Mouse (Mus musculus) midbrain, embryonic 14.5 days (tissue): Measurements from ENCODE around the gene Ccer1. TPM values are rescaled to one million over a fixed set of nuclear protein-coding genes. Genes with fewer than 3 reads are reported as not detected.

Source experiments
- ATAC-seq: fragments of 200-750 bp; cut with Nextera tagmentation; 2 replicates; pipeline ENCODE4 v1.8.0; 2017; ENCODE audit warnings: moderate number of reproducible peaks, moderate library complexity; ENCODE audit not compliant: low FRiP score, low TSS enrichment
- DNase-seq: peaks from one replicate; pipeline ENCODE4 v3.0.0-alpha.2; 2015
- H3K27ac ChIP-seq: fragments of 300-500 bp; sonication (generic); replicated peaks from 2 replicates; pipeline ENCODE4 v1.5.1; 2014; ENCODE audit warnings: mild to moderate bottlenecking, low read depth, low read length, moderate library complexity
- H3K27me3 ChIP-seq: fragments of 300-500 bp; sonication (generic); 2 replicates; pipeline ENCODE4 v1.6.1; 2014; ENCODE audit warnings: low read length, control low read depth, mixed read lengths; ENCODE audit not compliant: control insufficient read depth, insufficient read depth
- H3K36me3 ChIP-seq: fragments of 300-500 bp; sonication (generic); 2 replicates; pipeline ENCODE4 v1.6.1; 2014; ENCODE audit warnings: low read length, control low read depth; ENCODE audit not compliant: control insufficient read depth, insufficient read depth
- H3K4me1 ChIP-seq: fragments of 300-500 bp; sonication (generic); 2 replicates; pipeline ENCODE4 v1.6.1; 2014; ENCODE audit warnings: mild to moderate bottlenecking, antibody characterized with exemption, low read length, control low read depth; ENCODE audit not compliant: control insufficient read depth, insufficient read depth
- H3K4me2 ChIP-seq: fragments of 300-500 bp; sonication (generic); 2 replicates; pipeline ENCODE4 v1.6.1; 2014; ENCODE audit warnings: mild to moderate bottlenecking, low read length, moderate library complexity
- H3K4me3 ChIP-seq: fragments of 300-500 bp; sonication (generic); replicated peaks from 2 replicates; pipeline ENCODE4 v1.5.1; 2014; ENCODE audit warnings: low read depth, low read length
- H3K9ac ChIP-seq: fragments of 300-500 bp; sonication (generic); replicated peaks from 2 replicates; pipeline ENCODE4 v1.6.1; 2014; ENCODE audit warnings: mild to moderate bottlenecking, low read length, moderate library complexity
- H3K9me3 ChIP-seq: fragments of 300-500 bp; sonication (generic); 2 replicates; pipeline ENCODE4 v1.6.1; 2016; ENCODE audit warnings: low read length, control low read depth, mixed read lengths; ENCODE audit not compliant: control insufficient read depth
- WGBS: fragments of 180-500 bp; shearing (Covaris S2); extraction: QIAGEN DNeasy Blood & Tissue Kit; methylation state at CpG from one replicate; pipeline ENCODE4 v1.1.7; 2014; 5-methylcytosine and 5-hydroxymethylcytosine counted together
- polyA plus RNA-seq: library from polyadenylated mRNA; unstranded; fragments of >200 nt; fragmentation: Nextera tagmentation; extraction: Ambion mirVana; gene quantifications from 2 replicates; pipeline ENCODE4 v1.2.1, GENCODE M21; 2014

Ccer1 gene
- polyA plus RNA-seq = not detected in 2 replicates

- DNase-seq (no peak), ATAC-seq (no peak)
- H3K36me3 ChIP-seq = no peaks in the 10 kb centered on the region
Measured at GRCm38 (mm10) chr10:97692913-97693312, at the start of gene Ccer1. Ccer1 (plus strand) TSS chr10:97693059.

GRCm38 (mm10) chr10:97643768-97644167 is 49.1 kb upstream of the Ccer1 start, which contains the start of gene Epyc:
Epyc (plus strand) TSS chr10:97644068.
- H3K4me2 ChIP-seq = no peak within 1 kb of the TSS
- H3K36me3 ChIP-seq = no peaks in the 10 kb centered on the region
- no peaks in the 10 kb centered on the region for H3K4me1 ChIP-seq
- H3K27ac ChIP-seq = no peak within 1 kb of the TSS
- H3K9ac ChIP-seq = no peak within 1 kb of the TSS
- no peak for DNase-seq
- no peaks in the 10 kb centered on the region for H3K27me3 ChIP-seq
- no peak within 1 kb of the TSS for H3K4me3 ChIP-seq
- no peak for ATAC-seq
- no peaks in the 10 kb centered on the region for H3K9me3 ChIP-seq
- 83% methylated on average over 2 of the region's 2 CpGs for WGBS

More at GRCm38 (mm10) chr10:97692913-97693312, at the start of gene Ccer1:
- no peak within 1 kb of the TSS for H3K4me2 ChIP-seq
- no peaks in the 10 kb centered on the region for H3K4me1 ChIP-seq
- no peak within 1 kb of the TSS for H3K4me3 ChIP-seq
- 80% methylated on average over 20 of the region's 20 CpGs for WGBS
- H3K27ac ChIP-seq = no peak within 1 kb of the TSS
- H3K27me3 ChIP-seq = no peaks in the 10 kb centered on the region
- H3K9ac ChIP-seq = no peak within 1 kb of the TSS
- H3K9me3 ChIP-seq = no peaks in the 10 kb centered on the region

GRCm38 (mm10) chr10:97650334-97650733 is 42.5 kb upstream of the Ccer1 start:
- Histone ChIP-seq H3K9me3 (no peaks in the 10 kb centered on the region), H3K4me1 (no peaks in the 10 kb centered on the region), H3K9ac (no peak overlapping the region), H3K4me2 (no peak overlapping the region), H3K27me3 (no peaks in the 10 kb centered on the region), H3K27ac (no peak overlapping the region), H3K4me3 (no peak overlapping the region), H3K36me3 (no peaks in the 10 kb centered on the region)
- ATAC-seq (no peak), DNase-seq (no peak)
- WGBS = 69% methylated on average over 2 of the region's 2 CpGs

- 97% methylated on average over 1 of the region's 1 CpGs for WGBS
- no peak overlapping the region for H3K27ac ChIP-seq
- no peak for ATAC-seq
- H3K4me1 ChIP-seq = no peaks in the 10 kb centered on the region
- H3K4me3 ChIP-seq = no peak overlapping the region
- DNase-seq = no peak
- no peaks in the 10 kb centered on the region for H3K27me3 ChIP-seq
- no peaks in the 10 kb centered on the region for H3K9me3 ChIP-seq
- no peaks in the 10 kb centered on the region for H3K36me3 ChIP-seq
- no peak overlapping the region for H3K9ac ChIP-seq
- H3K4me2 ChIP-seq = no peak overlapping the region
Measured at GRCm38 (mm10) chr10:97659489-97659888, 33.4 kb upstream of the Ccer1 start.

- no peak for DNase-seq
Measured at GRCm38 (mm10) chr10:97668656-97669055, 24.2 kb upstream of the Ccer1 start.

GRCm38 (mm10) chr10:97670202-97670601 is 22.7 kb upstream of the Ccer1 start:
- DNase-seq = peak; percentile 65

More at GRCm38 (mm10) chr10:97668656-97669055, 24.2 kb upstream of the Ccer1 start:
- no peak overlapping the region for H3K9ac ChIP-seq
- no peak overlapping the region for H3K27ac ChIP-seq
- 61% methylated on average over 4 of the region's 4 CpGs for WGBS
- no peaks in the 10 kb centered on the region for H3K27me3 ChIP-seq
- H3K4me3 ChIP-seq = no peak overlapping the region
- no peaks in the 10 kb centered on the region for H3K36me3 ChIP-seq
- ATAC-seq = no peak
- no peak overlapping the region for H3K4me2 ChIP-seq
- H3K4me1 ChIP-seq = no peaks in the 10 kb centered on the region
- H3K9me3 ChIP-seq = no peaks in the 10 kb centered on the region

GRCm38 (mm10) chr10:97673239-97673638 is 19.6 kb upstream of the Ccer1 start:
- Histone ChIP-seq H3K4me3 (no peak overlapping the region), H3K4me2 (no peak overlapping the region), H3K36me3 (no peaks in the 10 kb centered on the region), H3K27ac (no peak overlapping the region), H3K9ac (no peak overlapping the region), H3K27me3 (no peaks in the 10 kb centered on the region), H3K9me3 (no peaks in the 10 kb centered on the region), H3K4me1 (no peaks in the 10 kb centered on the region)
- DNase-seq (no peak), ATAC-seq (no peak)
- WGBS = 81% methylated on average over 2 of the region's 2 CpGs

More at GRCm38 (mm10) chr10:97670202-97670601, 22.7 kb upstream of the Ccer1 start:
- H3K4me1 ChIP-seq = no peaks in the 10 kb centered on the region
- no peaks in the 10 kb centered on the region for H3K27me3 ChIP-seq
- no peaks in the 10 kb centered on the region for H3K36me3 ChIP-seq
- WGBS = 69% methylated on average over 4 of the region's 4 CpGs
- ATAC-seq = no peak
- no peaks in the 10 kb centered on the region for H3K9me3 ChIP-seq
- no peak overlapping the region for H3K9ac ChIP-seq
- no peak overlapping the region for H3K4me3 ChIP-seq
- H3K27ac ChIP-seq = no peak overlapping the region
- no peak overlapping the region for H3K4me2 ChIP-seq

- no peak overlapping the region for H3K27ac ChIP-seq
- H3K4me2 ChIP-seq = no peak overlapping the region
- H3K27me3 ChIP-seq = no peaks in the 10 kb centered on the region
- DNase-seq = no peak
- no peaks in the 10 kb centered on the region for H3K4me1 ChIP-seq
- no peak for ATAC-seq
- no peaks in the 10 kb centered on the region for H3K9me3 ChIP-seq
- no peaks in the 10 kb centered on the region for H3K36me3 ChIP-seq
- H3K9ac ChIP-seq = no peak overlapping the region
- no peak overlapping the region for H3K4me3 ChIP-seq
Measured at GRCm38 (mm10) chr10:97682981-97683380, 9.9 kb upstream of the Ccer1 start.

- Histone ChIP-seq H3K9me3 (no peaks in the 10 kb centered on the region), H3K27ac (no peak overlapping the region), H3K9ac (no peak overlapping the region), H3K4me1 (no peaks in the 10 kb centered on the region), H3K27me3 (no peaks in the 10 kb centered on the region), H3K4me2 (no peak overlapping the region), H3K36me3 (no peaks in the 10 kb centered on the region), H3K4me3 (no peak overlapping the region)
- no peak for ATAC-seq
- peak; percentile 7 for DNase-seq
- 81% methylated on average over 1 of the region's 1 CpGs for WGBS
Measured at GRCm38 (mm10) chr10:97687198-97687597, 5.7 kb upstream of the Ccer1 start.
